Mouse (Mus musculus) bone marrow, adult 2 months (tissue): ENCODE results near the gene Srbd1.

Source experiments
- CTCF ChIP-seq: fragments of 200-500 bp; IDR thresholded peaks from 2 replicates; pipeline ENCODE4 v1.5.1; 2011; ENCODE audit warnings: low read length, control low read depth; ENCODE audit not compliant: control insufficient read depth, insufficient read depth
- POLR2A ChIP-seq: fragments of 200-500 bp; IDR thresholded peaks from 2 replicates; pipeline ENCODE4 v1.6.1; 2011; ENCODE audit warnings: low read depth, mild to moderate bottlenecking, control low read depth, low read length, borderline replicate concordance; ENCODE audit not compliant: control insufficient read depth

GRCm38 (mm10) chr17:86168231-86168981 is 23.4 kb upstream of the Srbd1 start:
- TF ChIP-seq POLR2A (no peak), CTCF (no peak)
